Mouse (Mus musculus) gonadal fat pad, adult 2 months (tissue): Measurements from ENCODE around the gene BC049762. TPM values are rescaled to one million over a fixed set of nuclear protein-coding genes. Genes with fewer than 3 reads are reported as not detected.

Experiments used
- DNase-seq: peaks from one replicate; pipeline ENCODE4 v3.0.0-alpha.2; 2012; ENCODE audit warnings: low read depth
- polyA plus RNA-seq: library from polyadenylated mRNA; depleted of rRNA; stranded (reverse); fragments of >200 nt; gene quantifications from 2 replicates; pipeline ENCODE4 v1.2.3, GENCODE M21; 2012; rRNA removed

The BC049762 gene
- polyA plus RNA-seq: 2.1 and 2.2 TPM in 2 replicates

DNA sequence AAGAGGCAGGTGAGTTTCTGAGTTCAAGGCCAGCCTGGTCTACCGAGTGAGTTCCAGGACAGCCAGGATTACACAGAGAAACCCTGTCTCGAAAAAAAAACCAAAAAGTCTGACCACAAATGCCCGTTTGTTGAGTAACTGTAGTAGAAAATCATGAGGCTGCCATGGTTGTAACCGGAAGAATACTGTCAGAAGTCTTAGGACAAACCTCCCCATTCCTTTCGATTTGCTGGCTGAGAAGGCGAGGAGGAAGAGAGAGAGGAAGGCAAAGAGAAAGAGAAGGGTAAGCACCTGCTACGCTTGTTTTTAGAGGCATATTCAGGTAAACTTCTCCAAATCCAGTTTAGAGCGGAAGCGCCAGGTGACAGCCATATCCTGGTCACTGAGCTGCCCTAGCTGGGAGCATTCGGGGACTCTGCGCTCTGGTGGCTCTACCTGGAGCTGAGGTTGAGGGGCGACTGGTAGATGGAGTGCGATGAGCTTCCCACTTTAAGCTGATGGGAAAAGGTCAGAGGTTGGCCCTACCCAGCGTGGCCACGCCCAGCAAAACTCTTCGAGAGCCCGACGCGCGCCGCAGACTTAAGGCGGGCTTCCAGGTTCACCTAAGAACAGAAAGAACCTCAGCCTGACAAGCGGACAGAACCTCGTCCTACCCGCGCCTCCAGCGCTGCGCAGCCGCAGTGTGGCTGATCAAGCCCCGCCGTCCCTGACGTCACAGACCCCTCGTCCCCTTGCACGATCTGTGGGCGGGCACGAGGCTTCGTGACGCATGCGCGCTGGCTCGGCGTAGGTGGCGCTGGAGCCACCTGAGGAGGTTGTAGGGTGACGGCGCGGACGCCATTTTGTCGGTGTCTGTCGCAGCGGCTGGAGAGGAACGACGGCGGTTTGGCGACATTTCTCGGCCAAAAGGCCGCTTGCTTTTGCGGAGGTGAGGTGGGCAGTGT lies at the start of gene BC049762:
Gene BC049762 (minus strand): TSS at position 705 of the 944 bp plus-strand sequence.
- peak; percentile 70 for DNase-seq

DNA sequence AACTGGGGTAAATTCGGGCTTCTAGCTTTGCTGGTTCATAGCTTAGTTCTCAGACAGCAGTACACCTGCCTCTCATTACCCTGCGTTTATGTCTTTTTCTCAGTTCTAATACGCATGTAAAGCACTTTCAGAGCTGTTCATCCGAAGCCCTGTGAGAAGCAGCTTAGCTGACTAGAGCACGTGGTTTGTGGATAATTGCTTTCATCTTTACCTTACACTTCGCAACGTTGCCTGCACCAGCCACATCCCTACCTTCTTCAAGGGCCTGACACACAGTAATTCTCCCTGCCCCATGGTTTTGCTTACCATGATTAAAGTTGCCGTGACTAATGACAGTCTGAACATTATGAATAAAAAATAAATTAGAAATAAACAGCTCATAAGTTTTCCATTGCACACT lies 49.0 kb upstream of the BC049762 start:
- DNase-seq: no peak

DNA sequence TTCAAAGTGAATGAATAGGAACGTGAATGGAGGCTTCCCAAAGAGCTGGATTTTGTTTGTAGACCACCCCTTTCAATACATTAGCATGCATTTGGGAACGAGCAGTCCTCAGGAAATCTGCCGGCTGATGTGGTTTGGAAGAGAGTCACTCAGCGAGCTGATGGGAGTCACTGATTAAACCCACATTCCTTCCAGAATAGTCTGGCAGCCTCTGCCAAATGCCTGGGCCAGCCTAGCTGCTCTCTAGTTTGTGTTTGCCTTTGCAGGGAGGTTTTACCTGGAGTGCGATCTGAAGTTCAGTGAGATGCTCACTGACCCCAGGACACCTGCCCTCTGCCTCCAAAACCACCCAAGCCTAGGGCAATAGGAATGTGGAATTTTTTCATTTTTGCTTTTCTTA lies 45.5 kb upstream of the BC049762 start:
- DNase-seq: no peak

DNA sequence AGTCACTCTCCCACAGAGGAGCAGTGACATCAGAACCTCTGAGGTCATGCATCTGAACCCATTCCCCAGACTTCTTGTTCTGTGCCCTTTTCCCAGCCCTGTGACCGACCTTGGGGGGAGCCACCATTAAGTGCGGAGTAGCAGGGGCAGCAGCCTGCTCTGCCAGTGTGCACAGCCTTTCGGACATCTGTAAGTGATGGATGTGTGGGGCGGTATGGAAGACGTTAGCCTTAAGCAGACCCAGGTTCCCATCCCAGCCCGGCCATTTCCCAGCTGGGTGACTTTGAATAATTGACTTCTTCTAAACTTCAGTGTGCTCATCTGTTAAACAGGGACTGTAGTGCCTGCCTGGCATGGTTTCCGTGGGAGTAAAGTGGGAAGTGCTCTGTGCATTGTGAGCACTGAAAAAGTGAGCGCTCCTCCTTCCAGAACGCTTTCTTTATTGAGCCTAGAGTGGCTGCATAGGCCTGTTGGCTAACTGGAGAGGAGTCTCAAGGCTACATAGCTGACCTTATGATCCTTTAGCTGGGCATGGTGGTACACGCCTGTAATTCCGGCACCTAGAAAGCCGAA lies 41.2 kb upstream of the BC049762 start:
- no peak for DNase-seq

DNA sequence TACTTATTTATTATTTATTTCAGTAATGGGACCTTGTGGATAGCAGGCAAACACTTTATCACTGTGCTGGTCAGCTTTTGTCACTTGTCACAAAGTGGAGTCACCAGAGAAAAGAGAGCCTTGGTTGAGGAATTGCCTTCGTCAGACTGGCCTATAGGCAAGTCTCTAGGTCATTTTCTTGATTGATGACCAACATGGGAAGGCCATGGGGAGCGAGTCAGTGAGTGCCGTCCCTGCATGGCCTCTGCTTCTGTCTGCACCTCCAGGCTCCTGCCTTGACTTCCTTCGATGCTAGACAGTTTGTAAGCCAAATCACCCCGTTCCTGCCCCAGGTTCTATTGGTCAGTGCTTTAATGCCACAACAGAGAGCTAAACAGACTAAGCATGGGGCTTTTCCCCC lies 39.5 kb upstream of the BC049762 start:
- no peak for DNase-seq

DNA sequence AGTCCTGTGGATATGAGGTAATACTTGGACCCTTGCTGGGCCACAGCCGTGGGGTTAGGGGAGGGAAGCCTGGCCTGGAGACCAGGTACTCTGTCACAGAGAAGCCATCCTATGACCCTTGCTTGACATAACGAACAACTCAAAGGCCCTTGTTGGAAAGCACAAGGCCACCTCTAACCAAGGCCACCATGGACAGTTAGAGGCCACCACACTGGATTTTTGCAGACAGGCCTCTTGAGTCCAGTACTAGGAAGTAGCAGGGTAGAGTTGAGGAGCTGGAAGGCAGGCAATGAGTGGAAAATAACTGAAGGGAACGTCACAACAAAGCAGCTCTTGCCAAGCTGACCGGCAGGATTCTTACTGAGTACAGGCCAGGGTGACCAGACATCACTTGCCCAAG lies 35.8 kb upstream of the BC049762 start:
- DNase-seq: no peak

DNA sequence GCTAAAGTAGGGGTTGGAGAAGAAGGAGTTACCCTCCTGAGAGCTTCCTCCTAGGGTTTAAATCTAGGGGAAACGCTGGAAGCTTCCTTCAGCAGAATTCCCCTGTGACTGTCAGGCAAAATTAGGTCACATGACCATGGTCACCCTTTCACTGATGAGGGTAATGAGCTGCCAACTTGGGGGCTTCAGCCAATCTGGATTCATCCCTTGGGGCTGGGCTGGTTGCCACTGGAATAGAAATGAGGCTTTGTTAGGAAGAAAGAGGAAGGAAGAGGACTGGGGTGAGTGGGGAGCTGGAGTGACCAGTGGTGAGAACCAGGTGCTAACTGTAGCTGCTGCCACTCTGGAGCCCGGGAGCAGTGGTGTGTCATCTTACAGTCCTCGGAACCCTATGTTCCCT lies 32.9 kb upstream of the BC049762 start:
- DNase-seq: no peak

DNA sequence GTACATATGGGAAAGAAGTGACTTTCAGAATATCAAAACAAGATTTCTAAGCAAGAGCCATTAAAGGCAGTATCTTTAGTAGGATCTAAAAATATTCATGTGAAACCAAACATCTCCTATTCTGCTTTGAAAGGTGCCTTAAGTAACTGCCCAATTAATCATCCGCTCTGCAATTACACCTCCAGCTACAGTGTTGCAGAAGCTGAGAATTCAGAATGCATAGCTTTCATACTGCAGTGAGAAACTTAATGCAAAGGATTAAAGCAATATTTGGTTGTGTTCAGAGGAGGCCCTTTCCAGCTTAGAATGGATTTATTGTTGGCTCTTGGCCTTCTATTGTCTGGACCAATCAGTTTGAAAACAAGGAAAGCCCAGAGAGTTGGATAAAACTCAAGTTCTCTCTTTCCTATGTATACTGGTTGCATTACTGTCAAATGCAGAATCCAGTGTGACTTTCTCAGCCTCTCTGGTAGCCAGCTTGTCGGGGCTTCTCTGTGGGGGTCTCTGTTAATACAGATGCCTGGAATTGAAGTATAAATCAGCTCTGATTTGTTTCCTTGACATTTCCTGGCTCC lies 31.2 kb upstream of the BC049762 start:
- DNase-seq: peak; percentile 54

DNA sequence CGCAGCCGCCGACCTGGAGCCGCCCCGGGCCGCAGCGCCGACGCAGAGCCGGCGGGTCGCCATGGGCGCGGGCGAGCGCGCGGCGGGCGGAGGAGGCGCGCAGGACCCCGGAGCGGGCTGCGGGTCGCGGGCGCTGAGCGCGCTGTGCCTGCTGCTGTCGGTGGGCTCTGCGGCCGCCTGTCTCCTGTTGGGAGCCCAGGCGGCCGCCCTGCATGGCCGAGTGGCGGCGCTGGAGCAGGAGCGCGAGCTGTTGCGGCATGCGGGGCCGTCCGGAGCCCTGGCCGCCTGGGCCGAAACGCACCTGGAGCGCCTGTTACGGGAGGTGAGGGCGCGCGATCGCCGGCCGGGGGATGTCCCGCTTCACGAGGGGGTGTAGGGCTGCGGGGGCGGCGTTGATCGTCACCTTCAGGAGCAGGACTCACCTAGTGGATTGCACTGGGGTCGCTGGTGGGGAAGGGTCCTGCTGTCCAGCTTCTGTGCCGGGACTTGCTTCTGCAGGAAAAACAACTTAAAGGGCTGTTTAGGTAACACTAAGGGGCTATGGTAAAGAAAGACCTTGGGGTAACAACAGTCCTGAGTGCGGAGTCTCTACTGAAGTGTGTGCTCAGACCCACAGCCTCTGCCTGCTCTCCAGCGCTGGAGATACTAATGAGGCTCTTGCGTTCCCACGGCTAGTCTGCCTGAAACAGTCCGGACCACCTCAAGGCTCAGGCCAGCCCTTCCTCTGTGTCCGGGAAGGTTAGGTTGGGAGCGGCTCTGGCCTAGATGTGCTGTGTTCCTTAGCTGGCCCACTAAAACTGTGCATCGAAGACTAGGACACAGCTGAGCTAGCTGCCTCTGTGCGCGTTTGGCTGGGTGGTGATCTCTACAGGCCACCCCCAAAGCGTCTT lies 27.5 kb upstream of the BC049762 start:
- DNase-seq: no peak

DNA sequence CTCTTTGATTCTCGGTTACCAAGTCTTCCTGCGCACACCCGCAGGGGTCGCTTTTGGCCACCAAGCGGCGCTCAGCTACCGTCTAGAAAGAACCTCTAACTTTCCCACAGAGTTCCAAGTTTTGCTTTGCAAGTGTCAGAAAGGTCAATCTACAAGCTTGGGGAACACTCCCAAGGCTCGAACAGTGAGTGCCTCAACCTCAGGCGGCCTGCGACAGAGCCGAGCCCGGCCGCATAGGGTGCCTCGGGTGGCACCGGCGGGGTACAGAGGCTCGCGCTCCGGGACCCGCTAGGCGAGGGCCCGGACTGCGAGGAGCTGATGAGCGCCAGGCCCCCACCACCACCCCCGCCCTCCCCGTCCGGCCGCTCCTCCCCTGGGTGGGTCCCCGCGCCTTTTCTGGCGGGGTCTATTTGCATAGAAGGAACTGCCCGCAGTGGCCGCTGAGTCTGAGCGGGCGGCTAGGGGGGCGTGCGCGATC lies 26.8 kb upstream of the BC049762 start, which contains the start of gene Col23a1:
Gene Col23a1 (plus strand): TSS at position 357 of the 478 bp plus-strand sequence.
- DNase-seq: no peak

DNA sequence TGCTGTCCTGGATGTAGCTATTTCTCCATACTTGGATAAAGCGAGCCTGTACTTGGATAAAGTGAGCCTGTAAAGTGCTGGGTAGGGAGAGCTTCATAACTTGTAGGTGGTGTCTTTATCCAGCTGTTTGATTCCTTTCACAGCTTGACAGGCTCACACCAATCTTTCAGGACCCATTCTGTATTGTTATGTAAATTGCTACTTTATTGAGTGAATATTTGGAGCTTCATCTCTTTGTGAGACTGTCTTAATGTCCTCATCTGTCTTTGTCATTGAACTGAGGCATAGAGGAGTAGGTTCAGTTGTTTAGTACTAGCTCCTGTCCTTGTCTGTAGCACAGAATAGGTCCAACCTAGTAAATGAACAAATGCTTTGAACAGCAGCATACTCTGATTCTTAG lies 11.6 kb upstream of the BC049762 start:
- no peak for DNase-seq

DNA sequence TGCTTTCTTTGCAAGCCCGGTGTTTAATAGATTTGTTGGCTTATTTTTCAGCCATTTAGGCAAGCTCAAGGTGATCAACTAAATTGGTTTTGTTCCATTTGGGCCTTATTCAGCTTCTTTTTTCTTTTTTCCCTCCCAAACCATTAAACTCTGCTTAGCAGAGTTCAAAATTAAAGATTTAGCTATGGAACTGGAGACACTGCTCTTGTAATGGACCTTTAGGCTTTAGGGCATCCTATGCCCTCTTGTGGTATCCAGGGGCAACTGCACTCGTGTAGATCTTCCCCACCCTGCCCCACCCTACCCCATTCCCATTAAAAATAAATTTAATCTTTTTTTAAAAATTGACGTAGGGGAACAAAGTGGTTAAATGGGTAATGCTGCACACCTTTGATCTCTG lies 2.5 kb upstream of the BC049762 start:
- no peak for DNase-seq

DNA sequence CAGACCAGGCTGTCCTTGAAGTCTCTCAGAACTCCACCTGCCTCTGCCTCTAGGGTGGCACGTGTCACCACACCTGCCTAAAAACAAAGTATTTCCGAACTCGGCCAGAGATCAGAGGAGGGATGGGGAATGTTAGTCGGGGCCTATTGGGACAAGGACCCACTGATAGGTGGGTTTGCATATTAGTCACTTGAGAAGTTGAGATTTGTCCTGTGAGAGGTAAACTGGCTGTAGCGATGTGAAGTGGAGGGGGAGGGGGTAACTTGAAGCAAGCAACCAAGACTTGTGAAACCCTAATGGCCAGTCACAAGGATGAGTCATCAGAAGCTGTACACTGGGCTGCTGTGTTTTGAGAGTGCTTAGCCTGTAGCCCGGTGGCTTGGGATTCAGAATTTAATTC lies 1.5 kb upstream of the BC049762 start:
- DNase-seq: peak; percentile 54

DNA sequence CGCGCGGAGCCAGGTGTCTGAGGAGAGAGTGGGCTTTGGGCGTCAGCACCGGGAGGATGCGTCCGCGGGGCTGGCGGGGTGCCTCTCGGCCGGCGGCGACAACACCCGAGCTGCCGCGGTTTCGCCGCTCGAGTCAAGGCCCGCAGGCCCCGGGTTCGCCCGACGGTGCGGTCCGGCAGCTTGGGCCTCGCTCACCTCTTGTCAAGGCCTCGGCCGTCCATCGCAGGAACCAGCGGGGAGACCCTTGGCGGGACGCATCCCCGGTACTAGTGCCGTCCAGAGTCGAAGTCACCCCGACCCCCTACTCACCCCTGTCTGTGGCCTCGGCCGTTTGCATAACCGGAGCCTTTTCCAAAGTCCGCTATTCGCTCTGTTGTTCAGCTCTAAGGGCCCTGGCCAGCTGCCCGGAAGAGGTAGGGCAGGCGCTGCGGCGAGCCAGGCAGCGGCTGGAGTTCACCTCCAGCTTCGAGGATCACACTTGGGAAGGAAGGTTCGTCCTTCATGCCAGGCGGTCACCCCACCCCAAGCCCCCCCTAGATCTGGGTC lies 513 bp upstream of the BC049762 start:
- DNase-seq: no peak

DNA sequence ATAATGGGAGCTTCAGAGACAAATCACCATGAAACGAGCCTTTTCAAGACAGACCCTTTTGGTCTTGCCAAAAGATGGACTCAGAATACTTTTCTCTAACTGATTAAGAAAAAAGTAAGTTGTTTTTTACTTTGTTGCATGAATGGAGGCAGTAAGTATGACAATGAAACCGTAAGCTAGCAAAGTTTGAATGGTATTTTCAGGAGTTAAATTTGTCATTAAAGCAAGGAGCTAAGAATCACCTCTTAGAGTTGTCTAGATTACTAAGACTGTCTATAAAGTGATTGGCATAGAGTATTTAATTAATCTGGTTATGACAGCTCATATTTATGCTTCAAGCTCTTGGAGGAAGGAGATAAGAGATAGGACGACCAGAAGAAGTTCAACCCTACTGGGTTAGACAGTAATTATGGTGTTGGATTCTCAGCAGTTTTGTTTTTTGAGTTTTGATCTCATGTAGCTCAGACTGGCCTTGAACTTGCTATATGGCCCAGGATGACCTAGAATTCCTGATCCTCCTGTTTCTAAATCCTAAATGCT lies 1.1 kb downstream of the BC049762 start, which contains the start of gene Clk4:
Gene Clk4 (plus strand): TSS at position 51 of the 540 bp plus-strand sequence.
- DNase-seq: no peak

DNA sequence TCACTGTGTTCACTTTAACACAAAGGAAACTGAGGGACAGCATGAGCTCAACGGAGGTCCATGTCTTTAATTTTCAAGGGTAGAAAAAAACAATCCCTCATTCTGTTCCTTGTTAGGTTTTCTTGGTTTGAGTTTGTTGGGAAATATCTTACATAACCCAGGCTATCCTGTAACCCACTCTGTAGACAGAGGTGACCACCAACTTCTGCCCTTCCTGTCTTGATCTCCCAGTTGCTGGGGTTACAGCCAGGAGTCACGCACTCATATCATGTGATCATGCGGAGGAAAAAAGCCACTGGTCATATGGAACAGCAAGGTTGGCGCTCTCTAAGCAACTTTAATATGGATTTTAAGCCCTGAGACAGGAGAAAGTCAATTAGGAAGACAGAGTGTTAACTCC lies 5.8 kb downstream of the BC049762 start:
- no peak for DNase-seq

DNA sequence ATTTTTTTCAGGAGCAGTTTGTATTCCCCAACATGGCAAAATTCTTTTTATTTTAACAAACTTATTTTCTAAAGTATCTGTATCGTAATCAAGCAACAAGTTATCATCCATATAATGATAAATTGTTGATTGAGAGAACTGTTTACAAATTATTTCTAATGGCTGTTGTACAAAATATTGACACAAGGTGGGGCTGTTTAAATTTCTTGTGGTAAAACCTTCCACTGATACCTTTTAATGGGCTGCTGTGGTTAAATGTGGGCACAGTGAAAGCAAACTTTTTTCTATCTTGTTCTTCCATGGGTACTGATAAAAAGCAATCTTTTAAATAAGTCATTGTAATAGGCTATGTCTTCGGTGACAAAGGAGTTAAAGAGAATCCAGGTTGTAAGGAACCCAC lies 19.9 kb downstream of the BC049762 start:
- no peak for DNase-seq

DNA sequence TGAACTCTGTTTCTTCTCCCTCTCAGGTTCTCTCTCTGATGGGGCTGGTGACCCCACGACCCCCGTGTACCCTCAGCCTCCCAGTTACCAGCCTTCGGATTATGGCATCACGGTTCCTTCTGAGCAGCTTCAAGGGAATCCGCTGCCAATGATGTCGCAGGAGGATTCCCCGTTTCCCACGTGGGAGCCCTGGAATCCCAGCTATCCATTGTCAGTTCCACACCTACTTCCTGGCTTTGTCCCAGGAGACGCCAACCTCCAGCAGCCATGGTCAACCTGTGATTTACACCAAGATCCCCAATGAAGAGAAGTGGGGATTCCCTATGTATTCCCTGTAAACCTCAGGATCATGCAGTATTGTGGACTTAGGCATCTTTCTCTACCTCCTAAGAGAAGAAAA lies 28.2 kb downstream of the BC049762 start:
- no peak for DNase-seq

DNA sequence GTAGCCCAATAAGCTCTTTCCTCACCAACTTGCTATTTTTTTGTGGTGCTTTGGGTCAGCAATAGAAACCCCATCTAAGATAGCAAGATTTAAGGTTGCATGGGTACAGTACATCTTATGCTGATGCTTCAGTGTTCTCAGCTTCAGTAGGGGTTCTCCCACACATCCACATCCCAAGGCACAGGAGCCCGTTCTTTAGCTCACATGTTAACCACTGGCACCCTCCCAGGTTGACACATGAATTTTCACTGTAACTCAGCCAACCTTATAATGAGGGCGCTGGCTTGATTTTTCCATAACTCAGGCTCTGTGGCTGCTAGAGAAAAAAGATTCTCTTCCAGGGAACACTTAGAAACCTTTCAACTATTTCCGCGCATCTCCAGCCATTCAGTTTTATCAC lies 35.7 kb downstream of the BC049762 start:
- no peak for DNase-seq

DNA sequence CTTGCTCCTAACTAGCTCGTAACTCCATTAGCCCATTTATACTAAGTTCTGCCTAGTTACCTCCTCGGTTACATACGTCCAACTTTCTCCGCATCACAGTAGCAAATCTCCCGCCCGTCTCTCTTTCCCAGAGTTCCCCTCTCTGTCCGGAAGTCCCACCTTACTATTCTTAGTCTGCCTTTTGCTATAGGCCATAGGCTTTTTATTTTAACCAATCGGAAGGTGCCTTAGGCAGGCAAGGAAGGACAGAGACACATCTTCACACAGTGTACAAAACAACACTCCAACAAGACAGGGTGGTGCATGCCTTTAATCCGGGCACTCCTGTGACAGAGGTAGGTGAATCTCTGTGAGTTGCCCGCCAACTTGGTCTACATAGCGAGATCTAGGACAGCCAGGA lies 42.5 kb downstream of the BC049762 start, which contains the start of gene Gm12569:
Gene Gm12569 (plus strand): TSS at position 166 of the 400 bp plus-strand sequence.
- no peak for DNase-seq
